11 mouse cellular contexts compared by ENCODE assay signal in genomic region chr2:59771708-59772107, GRCm38 (mm10).
DNase-seq lines count a peak whose midpoint lies in the region; ATAC-seq and TF ChIP-seq lines count a peak whose summit lies in the region.
"Had no signal": no experiment of that assay in that cellular context is flagged by ENCODE, and none has a peak within 500 bp of the region (broad histone marks: within the 10 kb centered on the region; RNA-seq: fewer than 3 reads in every experiment).

No protein-coding gene starts in this region.

- no peak overlapping the region for H3K4me3 ChIP-seq in heart, embryonic 13.5 days
- H3K4me3 ChIP-seq in stomach, embryonic 14.5 days (ENCODE audit: low read depth, low read length), result no peak overlapping the region
- no peak overlapping the region for H3K4me3 ChIP-seq in stomach, postnatal 0 days (ENCODE audit: low read depth, low read length)
- no peak overlapping the region for H3K4me3 ChIP-seq in limb, embryonic 13.5 days

- TF ChIP-seq EP300 in stomach, postnatal 0 days (optimal IDR thresholded peaks at IDR 0.05), result no peak

- peak overlapping the region; percentile 59; the same call in 1 of the 2 replicates for H3K27ac ChIP-seq in heart, embryonic 13.5 days (replicated peaks)
- peak overlapping the region; percentile 21; the same call in 1 of the 2 replicates for H3K27ac ChIP-seq in stomach, embryonic 14.5 days (ENCODE audit: low read length)
- H3K27ac ChIP-seq in stomach, postnatal 0 days (replicated peaks), result no peak overlapping the region
- peak overlapping the region; percentile 67; the same call in 1 of the 2 replicates for H3K27ac ChIP-seq in limb, embryonic 13.5 days

- H3K4me1 ChIP-seq in heart, embryonic 13.5 days, result peaks cover 68% of the 10 kb centered on the region
- H3K4me1 ChIP-seq in stomach, embryonic 14.5 days (ENCODE audit: control insufficient read depth, insufficient read depth, low read length), result peaks cover 24% of the 10 kb centered on the region
- H3K4me1 ChIP-seq in stomach, postnatal 0 days (replicated peaks; ENCODE audit: control insufficient read depth, insufficient read depth), result peaks cover 12% of the 10 kb centered on the region
- H3K4me1 ChIP-seq in limb, embryonic 13.5 days, result peaks cover 68% of the 10 kb centered on the region

- DNase-seq in heart, postnatal 14 days, result no peak
- DNase-seq in stomach, postnatal 0 days (ENCODE audit: low spot score), result no peak
- DNase-seq in yolk sac, embryonic 10.5 days (ENCODE audit: low spot score), result peak; percentile 8
- DNase-seq in cerebellum, adult 9-11 months, result no peak
- DNase-seq: cerebellum, postnatal 25 days; right cerebral cortex, postnatal 4 days had no signal

- no peak for ATAC-seq in heart, embryonic 13.5 days (ENCODE audit: extremely low read depth, insufficient number of reproducible peaks, low FRiP score, low TSS enrichment)
- ATAC-seq in stomach, embryonic 14.5 days (ENCODE audit: insufficient number of reproducible peaks, insufficient read depth, low FRiP score, low read depth), result no peak
- no peak for ATAC-seq in stomach, postnatal 0 days (ENCODE audit: low FRiP score, low TSS enrichment)
- ATAC-seq in limb, embryonic 13.5 days (ENCODE audit: low FRiP score, low read depth), result no peak
- ATAC-seq in erythroid progenitor cell, adult 5-6 weeks (replicated peaks; ENCODE audit: low FRiP score, poor library complexity, severe bottlenecking), result no peak
- ATAC-seq: Patski had no signal

- peaks cover 32% of the 10 kb centered on the region for H3K36me3 ChIP-seq in heart, embryonic 13.5 days
- H3K36me3 ChIP-seq in stomach, embryonic 14.5 days (ENCODE audit: control insufficient read depth, insufficient read depth, low read length), result no peaks in the 10 kb centered on the region
- H3K36me3 ChIP-seq in stomach, postnatal 0 days (ENCODE audit: control insufficient read depth, insufficient read depth, low read length), result no peaks in the 10 kb centered on the region
- H3K36me3 ChIP-seq in limb, embryonic 13.5 days, result peaks cover 10% of the 10 kb centered on the region; the same call in 1 of the 2 replicates

- 79% methylated on average over 8 of the region's 8 CpGs for WGBS in heart, embryonic 13.5 days
- WGBS in stomach, embryonic 14.5 days, result 56% methylated on average over 8 of the region's 8 CpGs
- WGBS in stomach, postnatal 0 days, result 55% methylated on average over 8 of the region's 8 CpGs
- WGBS in limb, embryonic 13.5 days, result 22% methylated on average over 8 of the region's 8 CpGs

- peak overlapping the region; percentile 29; the same call in 1 of the 2 replicates for H3K9ac ChIP-seq in heart, embryonic 13.5 days
- H3K9ac ChIP-seq in stomach, embryonic 14.5 days (replicated peaks; ENCODE audit: low read depth, low read length), result no peak overlapping the region
- H3K9ac ChIP-seq in stomach, postnatal 0 days (ENCODE audit: low read length), result no peak overlapping the region
- H3K9ac ChIP-seq in limb, embryonic 13.5 days, result peak overlapping the region; percentile 50; the same call in 1 of the 2 replicates

- no peaks in the 10 kb centered on the region for H3K9me3 ChIP-seq in heart, embryonic 13.5 days
- H3K9me3 ChIP-seq in stomach, embryonic 14.5 days (ENCODE audit: control insufficient read depth, low read depth, low read length), result no peaks in the 10 kb centered on the region
- H3K9me3 ChIP-seq in stomach, postnatal 0 days (ENCODE audit: control insufficient read depth, low read length), result no peaks in the 10 kb centered on the region
- no peaks in the 10 kb centered on the region for H3K9me3 ChIP-seq in limb, embryonic 13.5 days

- H3K4me2 ChIP-seq in heart, embryonic 13.5 days, result no peak overlapping the region
- H3K4me2 ChIP-seq in stomach, embryonic 14.5 days (replicated peaks; ENCODE audit: low read depth, low read length), result no peak overlapping the region
- H3K4me2 ChIP-seq in stomach, postnatal 0 days (replicated peaks; ENCODE audit: low read depth), result no peak overlapping the region
- peak overlapping the region; percentile 48 for H3K4me2 ChIP-seq in limb, embryonic 13.5 days (replicated peaks)

- H3K27me3 ChIP-seq in heart, embryonic 13.5 days (replicated peaks), result no peaks in the 10 kb centered on the region
- H3K27me3 ChIP-seq in stomach, embryonic 14.5 days (ENCODE audit: control insufficient read depth, insufficient read depth, low read length), result no peaks in the 10 kb centered on the region
- H3K27me3 ChIP-seq in stomach, postnatal 0 days (ENCODE audit: control insufficient read depth, insufficient read depth, low read length), result no peaks in the 10 kb centered on the region
- H3K27me3 ChIP-seq in limb, embryonic 13.5 days, result no peaks in the 10 kb centered on the region
- H3K27me3 ChIP-seq: Patski had no signal

- TF ChIP-seq CTCF in stomach, postnatal 0 days (IDR thresholded peaks at IDR 0.05; ENCODE audit: low read depth), result no peak

- intact Hi-C loops in heart, postnatal 14 days (cut with DNase I), result no loop called here

Comparison
In these comparisons a context has a peak if more than half of its experiments do, and no peak if none do; other contexts are left out.
1. H3K9ac ChIP-seq: peak in heart, embryonic 13.5 days (single experiment) and limb, embryonic 13.5 days (single experiment); none in stomach, embryonic 14.5 days (single experiment) and stomach, postnatal 0 days (single experiment).